Mouse (Mus musculus) liver, postnatal 0 days (tissue): ENCODE results near the gene Oxt. TPM values are rescaled to one million over a fixed set of nuclear protein-coding genes. Genes with fewer than 3 reads are reported as not detected.

Experiments
- ATAC-seq: fragments of 200-750 bp; cut with Nextera tagmentation; 2 replicates; pipeline ENCODE4 v1.8.0; 2017; ENCODE audit warnings: mild to moderate bottlenecking, moderate library complexity
- DNase-seq: peaks from one replicate; pipeline ENCODE4 v3.0.0-alpha.2; 2016
- H3K27ac ChIP-seq: fragments of 300-500 bp; sonication (generic); 2 replicates; pipeline ENCODE4 v1.5.1; 2014; ENCODE audit warnings: antibody characterized with exemption, moderate library complexity, mild to moderate bottlenecking, low read depth
- H3K27me3 ChIP-seq: fragments of 300-500 bp; sonication (generic); 2 replicates; pipeline ENCODE4 v1.6.1; 2014; ENCODE audit warnings: low read length, control low read depth, mixed read lengths; ENCODE audit not compliant: insufficient read depth
- H3K36me3 ChIP-seq: fragments of 300-500 bp; sonication (generic); replicated peaks from 2 replicates; pipeline ENCODE4 v1.6.1; 2014; ENCODE audit warnings: mild to moderate bottlenecking, control low read depth, low read length, moderate library complexity, mixed read lengths; ENCODE audit not compliant: insufficient read depth
- H3K4me1 ChIP-seq: fragments of 300-500 bp; sonication (generic); 2 replicates; pipeline ENCODE4 v1.6.1; 2014; ENCODE audit warnings: antibody characterized with exemption, mild to moderate bottlenecking, control low read depth; ENCODE audit not compliant: insufficient read depth
- H3K4me2 ChIP-seq: fragments of 300-500 bp; sonication (generic); 2 replicates; pipeline ENCODE4 v1.6.1; 2014; ENCODE audit warnings: low read depth, mild to moderate bottlenecking, low read length, moderate library complexity, mixed read lengths
- H3K4me3 ChIP-seq: fragments of 300-500 bp; sonication (generic); 2 replicates; pipeline ENCODE4 v1.5.1; 2014; ENCODE audit warnings: low read depth, low read length
- H3K9ac ChIP-seq: fragments of 300-500 bp; sonication (generic); replicated peaks from 2 replicates; pipeline ENCODE4 v1.6.1; 2014; ENCODE audit warnings: mild to moderate bottlenecking, moderate library complexity
- H3K9me3 ChIP-seq: fragments of 300-500 bp; sonication (generic); 2 replicates; pipeline ENCODE4 v1.6.1; 2016; ENCODE audit warnings: mild to moderate bottlenecking, control low read depth, low read length, mixed read lengths
- CTCF ChIP-seq: sonication (generic); IDR thresholded peaks from 2 replicates; pipeline ENCODE4 v1.5.1; 2016; ENCODE audit warnings: antibody characterized with exemption, low read depth
- EP300 ChIP-seq: IDR thresholded peaks from 2 replicates; pipeline ENCODE4 v1.6.1; 2016; ENCODE audit warnings: antibody characterized with exemption, low read depth, mild to moderate bottlenecking
- WGBS: fragments of 180-500 bp; shearing (Covaris S2); extraction: QIAGEN DNeasy Blood & Tissue Kit; methylation state at CpG from one replicate; pipeline ENCODE4 v1.1.7; 2014; ENCODE audit not compliant: insufficient replicate concordance; 5-methylcytosine and 5-hydroxymethylcytosine counted together
- polyA plus RNA-seq: library from polyadenylated mRNA; unstranded; fragments of >200 nt; fragmentation: Nextera tagmentation; extraction: Ambion mirVana; gene quantifications from 2 replicates; pipeline ENCODE4 v1.2.1, GENCODE M21; 2015

The Oxt gene
- polyA plus RNA-seq, 1 experiment from 2014 or later: not detected

DNA sequence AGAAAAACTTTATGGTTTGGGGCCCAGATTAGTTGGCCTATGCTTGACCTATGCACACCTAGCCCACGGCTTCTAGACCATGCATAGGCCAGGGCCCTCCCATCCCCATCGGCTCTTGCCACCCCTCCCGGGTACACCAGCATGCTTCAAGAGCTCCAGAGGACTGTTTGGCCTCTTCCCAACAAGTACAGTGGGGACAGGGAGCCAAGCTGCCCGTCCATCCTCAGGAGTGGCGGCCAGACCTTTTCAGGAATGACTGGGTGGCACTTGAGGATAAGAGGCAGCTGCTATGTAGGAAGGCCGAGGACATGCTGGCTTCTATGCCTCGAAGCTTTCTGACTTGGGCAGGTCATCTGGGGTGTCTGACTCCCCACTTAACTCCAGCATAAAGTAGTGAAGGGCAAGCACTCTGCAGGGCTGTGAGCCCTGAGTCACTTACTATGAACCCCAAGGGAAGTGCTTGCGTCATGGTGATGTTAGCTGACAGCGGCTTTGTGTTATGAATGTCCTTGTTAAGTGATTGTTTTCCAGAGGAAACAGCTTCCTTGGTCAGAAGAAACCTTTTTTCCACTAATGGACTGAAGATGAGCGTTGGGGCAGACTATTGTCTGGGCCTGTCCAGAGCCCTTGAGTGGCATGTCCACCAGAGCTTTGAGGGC is 8.1 kb downstream of the Oxt start:
- no peak for TF ChIP-seq CTCF
- Histone ChIP-seq H3K36me3 (no peaks in the 10 kb centered on the region), H3K4me3 (no peak overlapping the region), H3K4me2 (no peak overlapping the region), H3K9me3 (no peaks in the 10 kb centered on the region), H3K27ac (no peak overlapping the region), H3K4me1 (peaks cover 7% of the 10 kb centered on the region; the same call in 1 of the 2 replicates), H3K27me3 (peaks cover 42% of the 10 kb centered on the region), H3K9ac (no peak overlapping the region)
- 76% methylated on average over 10 of the region's 10 CpGs for WGBS
- DNase-seq (no peak), ATAC-seq (no peak)

DNA sequence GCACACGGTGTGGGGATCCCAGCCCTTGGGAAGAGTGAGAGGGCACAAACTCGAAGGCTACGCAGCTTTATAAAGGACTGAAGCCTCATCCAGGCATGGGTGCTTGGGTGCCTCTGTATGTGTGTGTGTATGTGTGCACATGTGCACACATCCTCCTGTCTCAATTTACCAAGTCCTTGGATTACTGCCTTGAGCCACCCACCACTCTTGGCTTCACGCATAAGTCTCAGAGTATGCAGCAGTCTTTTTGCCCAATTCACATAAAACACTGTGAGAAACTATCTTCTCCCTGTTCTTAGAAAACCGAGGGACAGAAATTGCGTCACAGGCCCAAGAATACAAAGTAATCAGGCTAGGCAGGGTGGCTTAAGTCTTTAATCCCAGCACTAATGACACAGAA is 10.0 kb downstream of the Oxt start:
- Histone ChIP-seq H3K9me3 (no peaks in the 10 kb centered on the region), H3K4me1 (no peaks in the 10 kb centered on the region), H3K4me3 (no peak overlapping the region), H3K4me2 (no peak overlapping the region), H3K9ac (no peak overlapping the region), H3K27me3 (peaks cover 22% of the 10 kb centered on the region), H3K36me3 (0 out of 2 replicates have a peak, but pooled peaks cover 5% of the 10 kb centered on the region), H3K27ac (no peak overlapping the region)
- 66% methylated on average over 6 of the region's 6 CpGs for WGBS
- no peak for ATAC-seq
- TF ChIP-seq EP300 (no peak), CTCF (no peak)
- no peak for DNase-seq

GRCm38 (mm10) chr2:130588373-130588772 is 12.4 kb downstream of the Oxt start:
- 0 out of 2 replicates have a peak, but pooled peaks cover 8% of the 10 kb centered on the region for H3K36me3 ChIP-seq
- TF ChIP-seq CTCF: no peak
- H3K27me3 ChIP-seq: no peaks in the 10 kb centered on the region
- H3K9ac ChIP-seq: no peak overlapping the region
- ATAC-seq (no peak), DNase-seq (no peak)
- H3K4me1 ChIP-seq: no peaks in the 10 kb centered on the region
- H3K4me2 ChIP-seq: no peak overlapping the region
- 32% methylated on average over 2 of the region's 2 CpGs for WGBS
- H3K27ac ChIP-seq: no peak overlapping the region
- H3K9me3 ChIP-seq: no peaks in the 10 kb centered on the region
- no peak overlapping the region for H3K4me3 ChIP-seq

DNA sequence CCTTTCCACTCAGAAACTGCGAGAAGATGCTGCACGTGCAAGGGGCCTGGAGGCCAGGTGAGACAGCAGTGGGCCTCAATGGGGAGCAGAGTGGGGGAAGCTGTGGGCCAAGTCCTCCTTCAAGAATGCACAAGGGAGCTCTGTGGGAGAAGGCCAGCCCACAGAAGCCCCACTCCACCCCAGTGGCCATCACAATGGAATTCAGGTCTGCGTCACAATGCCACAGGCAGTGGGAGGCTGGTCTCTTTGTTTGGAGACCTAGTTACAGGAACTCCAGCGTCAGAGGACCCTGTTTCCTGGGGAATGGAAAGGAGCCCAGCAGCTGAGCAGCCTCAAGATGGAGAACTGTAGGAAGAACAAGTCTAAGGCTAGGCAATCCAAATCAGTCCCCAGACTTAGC is 13.2 kb downstream of the Oxt start:
- Histone ChIP-seq H3K27ac (no peak overlapping the region), H3K9me3 (no peaks in the 10 kb centered on the region), H3K9ac (no peak overlapping the region), H3K4me3 (no peak overlapping the region), H3K36me3 (0 out of 2 replicates have a peak, but pooled peaks cover 8% of the 10 kb centered on the region), H3K4me2 (no peak overlapping the region), H3K27me3 (no peaks in the 10 kb centered on the region), H3K4me1 (no peaks in the 10 kb centered on the region)
- no peak for DNase-seq
- no peak for ATAC-seq
- WGBS: 69% methylated on average over 4 of the region's 4 CpGs
- TF ChIP-seq EP300 (no peak), CTCF (no peak)

DNA sequence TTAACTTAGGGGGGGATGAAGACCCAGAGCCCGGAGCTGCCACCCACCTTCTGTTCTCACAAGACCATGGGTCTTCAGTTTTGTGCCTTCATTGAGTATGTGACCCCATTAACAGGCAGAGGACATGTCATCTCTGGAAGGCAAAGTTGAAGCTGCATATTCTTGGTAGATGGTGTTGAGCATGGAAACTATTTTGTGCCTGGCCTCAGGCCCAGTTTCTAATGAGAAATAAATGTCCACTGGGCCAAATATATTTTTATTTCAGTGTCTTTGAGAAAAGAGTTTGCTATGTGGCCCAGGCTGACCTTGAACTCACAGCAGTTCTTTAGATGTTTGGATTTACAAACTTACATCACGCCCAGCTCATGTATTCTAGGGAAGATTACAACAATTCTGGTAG is 13.8 kb downstream of the Oxt start:
- Histone ChIP-seq H3K4me1 (no peaks in the 10 kb centered on the region), H3K4me2 (no peak overlapping the region), H3K9ac (no peak overlapping the region), H3K9me3 (no peaks in the 10 kb centered on the region), H3K27me3 (no peaks in the 10 kb centered on the region), H3K36me3 (0 out of 2 replicates have a peak, but pooled peaks cover 8% of the 10 kb centered on the region), H3K27ac (no peak overlapping the region), H3K4me3 (no peak overlapping the region)
- TF ChIP-seq CTCF (no peak), EP300 (no peak)
- ATAC-seq (no peak), DNase-seq (no peak)
- 88% methylated on average over 2 of the region's 2 CpGs for WGBS

GRCm38 (mm10) chr2:130591016-130591415 is 15.0 kb downstream of the Oxt start:
- H3K4me3 ChIP-seq: no peak overlapping the region
- peaks cover 17% of the 10 kb centered on the region; the same call in 1 of the 2 replicates for H3K36me3 ChIP-seq
- no peaks in the 10 kb centered on the region for H3K9me3 ChIP-seq
- H3K4me1 ChIP-seq: no peaks in the 10 kb centered on the region
- no peak overlapping the region for H3K9ac ChIP-seq
- no peak overlapping the region for H3K4me2 ChIP-seq
- no peaks in the 10 kb centered on the region for H3K27me3 ChIP-seq
- WGBS: 90% methylated on average over 2 of the region's 2 CpGs
- H3K27ac ChIP-seq: no peak overlapping the region
- DNase-seq: no peak
- no peak for ATAC-seq
- TF ChIP-seq EP300: no peak
- no peak for TF ChIP-seq CTCF
